Mouse (Mus musculus) lung, postnatal 0 days (tissue): ENCODE data around the gene Rnf19b.

ENCODE experiments used
- CTCF ChIP-seq: IDR thresholded peaks from 2 replicates; pipeline ENCODE4 v1.5.1; 2016; ENCODE audit warnings: antibody characterized with exemption, mild to moderate bottlenecking
- EP300 ChIP-seq: IDR thresholded peaks from 2 replicates; pipeline ENCODE4 v1.6.1; 2016; ENCODE audit warnings: antibody characterized with exemption, mild to moderate bottlenecking, control low read depth

- TF ChIP-seq CTCF: no peak
- TF ChIP-seq EP300: no peak
Measured at GRCm38 (mm10) chr4:129055562-129055961, 2.5 kb upstream of the Rnf19b start.
